Mouse (Mus musculus) limb, embryonic 11.5 days (tissue): Measurements from ENCODE around the gene Inpp5d. TPM values are rescaled to one million over a fixed set of nuclear protein-coding genes. Genes with fewer than 3 reads are reported as not detected.

Source experiments
- ATAC-seq: fragments of 200-750 bp; cut with Nextera tagmentation; 2 replicates; pipeline ENCODE4 v1.8.0; 2017; ENCODE audit warnings: low read depth; ENCODE audit not compliant: insufficient number of reproducible peaks, low FRiP score, low TSS enrichment
- DNase-seq: peaks from one replicate; pipeline ENCODE4 v3.0.0-alpha.2; 2015; ENCODE audit warnings: low spot score
- H3K27ac ChIP-seq: fragments of 300-500 bp; sonication (generic); replicated peaks from 2 replicates; pipeline ENCODE4 v1.5.1; 2014; ENCODE audit warnings: low read depth, mild to moderate bottlenecking, low read length
- H3K27me3 ChIP-seq: fragments of 300-500 bp; sonication (generic); 2 replicates; pipeline ENCODE4 v1.6.1; 2014; ENCODE audit warnings: mild to moderate bottlenecking, low read length, mixed read lengths; ENCODE audit not compliant: control insufficient read depth, insufficient read depth
- H3K36me3 ChIP-seq: fragments of 300-500 bp; sonication (generic); 2 replicates; pipeline ENCODE4 v1.6.1; 2014; ENCODE audit warnings: mild to moderate bottlenecking, low read length, moderate library complexity, mixed read lengths; ENCODE audit not compliant: control insufficient read depth, insufficient read depth
- H3K4me1 ChIP-seq: fragments of 300-500 bp; sonication (generic); 2 replicates; pipeline ENCODE4 v1.6.1; 2014; ENCODE audit warnings: low read length, mixed read lengths; ENCODE audit not compliant: control insufficient read depth, insufficient read depth
- H3K4me2 ChIP-seq: fragments of 300-500 bp; sonication (generic); 2 replicates; pipeline ENCODE4 v1.6.1; 2014; ENCODE audit warnings: low read depth, mild to moderate bottlenecking, moderate library complexity; ENCODE audit not compliant: severe bottlenecking
- H3K4me3 ChIP-seq: fragments of 300-500 bp; sonication (generic); 2 replicates; pipeline ENCODE4 v1.5.1; 2014; ENCODE audit warnings: low read depth, low read length
- H3K9ac ChIP-seq: fragments of 300-500 bp; sonication (generic); 2 replicates; pipeline ENCODE4 v1.6.1; 2014; ENCODE audit warnings: mild to moderate bottlenecking, low read length
- H3K9me3 ChIP-seq: fragments of 300-500 bp; sonication (generic); 2 replicates; pipeline ENCODE4 v1.6.1; 2016; ENCODE audit warnings: low read length; ENCODE audit not compliant: control insufficient read depth
- WGBS: fragments of 180-500 bp; shearing (Covaris S2); extraction: QIAGEN DNeasy Blood & Tissue Kit; methylation state at CpG from one replicate; pipeline ENCODE4 v1.1.7; 2014; 5-methylcytosine and 5-hydroxymethylcytosine counted together
- polyA plus RNA-seq: library from polyadenylated mRNA; unstranded; fragments of >200 nt; fragmentation: Nextera tagmentation; extraction: Ambion mirVana; gene quantifications from 2 replicates; pipeline ENCODE4 v1.2.1, GENCODE M21; 2014

Inpp5d gene
- polyA plus RNA-seq, 1 experiment from 2014 or later: 5.4 TPM

GRCm38 (mm10) chr1:87686351-87686750 lies 66.2 kb downstream of the Inpp5d start:
- Histone ChIP-seq H3K27ac (no peak overlapping the region), H3K27me3 (no peaks in the 10 kb centered on the region), H3K4me3 (no peak overlapping the region), H3K9me3 (no peaks in the 10 kb centered on the region), H3K4me2 (no peak overlapping the region), H3K4me1 (no peaks in the 10 kb centered on the region), H3K9ac (no peak overlapping the region), H3K36me3 (no peaks in the 10 kb centered on the region; the same call in 1 of the 2 replicates)
- no peak for ATAC-seq
- 58% methylated on average over 4 of the region's 4 CpGs for WGBS
- no peak for DNase-seq

DNA sequence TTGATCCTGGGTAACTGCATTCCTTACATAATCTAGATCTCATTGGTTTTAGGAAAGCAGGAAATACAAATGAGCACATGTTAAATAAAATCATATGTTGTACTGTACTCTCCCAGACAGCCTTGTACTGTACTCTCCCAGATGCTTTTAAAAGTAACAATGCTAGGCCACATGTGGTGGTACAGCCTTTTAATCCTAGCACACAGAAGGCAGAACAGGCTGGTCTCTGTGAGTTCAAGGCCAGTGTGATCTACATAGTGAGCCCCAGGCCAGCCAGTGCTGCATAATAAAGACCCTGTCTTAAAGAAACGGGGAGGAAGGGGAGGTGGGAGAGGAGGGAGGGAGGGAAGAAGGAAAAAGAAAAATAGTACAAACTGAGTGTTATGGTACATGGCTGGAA lies 66.9 kb downstream of the Inpp5d start:
- DNase-seq (no peak), ATAC-seq (no peak)
- Histone ChIP-seq H3K36me3 (no peaks in the 10 kb centered on the region; the same call in 1 of the 2 replicates), H3K9ac (no peak overlapping the region), H3K27me3 (no peaks in the 10 kb centered on the region), H3K27ac (no peak overlapping the region), H3K9me3 (no peaks in the 10 kb centered on the region), H3K4me3 (no peak overlapping the region), H3K4me1 (no peaks in the 10 kb centered on the region), H3K4me2 (no peak overlapping the region)
- 52% methylated on average over 1 of the region's 1 CpGs for WGBS

- Histone ChIP-seq H3K36me3 (no peaks in the 10 kb centered on the region), H3K4me3 (no peak overlapping the region)
- WGBS: 100% methylated on average over 1 of the region's 1 CpGs
Observed at GRCm38 (mm10) chr1:87689661-87690341, 69.7 kb downstream of the Inpp5d start.

GRCm38 (mm10) chr1:87696358-87696757 lies 76.2 kb downstream of the Inpp5d start:
- WGBS: 77% methylated on average over 5 of the region's 5 CpGs
- no peaks in the 10 kb centered on the region for H3K9me3 ChIP-seq
- H3K27ac ChIP-seq: no peak overlapping the region
- H3K4me3 ChIP-seq: no peak overlapping the region
- no peaks in the 10 kb centered on the region for H3K36me3 ChIP-seq
- no peaks in the 10 kb centered on the region for H3K4me1 ChIP-seq
- H3K9ac ChIP-seq: no peak overlapping the region
- ATAC-seq (no peak), DNase-seq (peak; percentile 25)
- no peak overlapping the region for H3K4me2 ChIP-seq
- H3K27me3 ChIP-seq: no peaks in the 10 kb centered on the region

More at GRCm38 (mm10) chr1:87689661-87690341, 69.7 kb downstream of the Inpp5d start:
- no peak for DNase-seq
- ATAC-seq: no peak
- no peaks in the 10 kb centered on the region for H3K27me3 ChIP-seq
- H3K27ac ChIP-seq: no peak overlapping the region
- no peaks in the 10 kb centered on the region for H3K4me1 ChIP-seq
- no peaks in the 10 kb centered on the region for H3K9me3 ChIP-seq
- no peak overlapping the region for H3K4me2 ChIP-seq
- no peak overlapping the region for H3K9ac ChIP-seq

- H3K4me2 ChIP-seq: no peak overlapping the region
- WGBS: 88% methylated on average over 6 of the region's 6 CpGs
- DNase-seq: no peak
Observed at GRCm38 (mm10) chr1:87698010-87698409, 77.9 kb downstream of the Inpp5d start.

GRCm38 (mm10) chr1:87699890-87700448 lies 79.9 kb downstream of the Inpp5d start:
- WGBS: 82% methylated on average over 5 of the region's 5 CpGs
- H3K4me3 ChIP-seq: no peak overlapping the region
- H3K27ac ChIP-seq: no peak overlapping the region
- H3K4me1 ChIP-seq: no peaks in the 10 kb centered on the region
- no peaks in the 10 kb centered on the region for H3K9me3 ChIP-seq
- no peak for ATAC-seq
- DNase-seq: no peak
- H3K4me2 ChIP-seq: no peak overlapping the region
- no peak overlapping the region for H3K9ac ChIP-seq
- no peaks in the 10 kb centered on the region for H3K36me3 ChIP-seq
- H3K27me3 ChIP-seq: no peaks in the 10 kb centered on the region

More at GRCm38 (mm10) chr1:87698010-87698409, 77.9 kb downstream of the Inpp5d start:
- Histone ChIP-seq H3K27me3 (no peaks in the 10 kb centered on the region), H3K9ac (no peak overlapping the region), H3K27ac (no peak overlapping the region), H3K36me3 (no peaks in the 10 kb centered on the region), H3K4me1 (no peaks in the 10 kb centered on the region), H3K4me3 (no peak overlapping the region), H3K9me3 (no peaks in the 10 kb centered on the region)
- no peak for ATAC-seq

GRCm38 (mm10) chr1:87704230-87704629 lies 84.1 kb downstream of the Inpp5d start:
- Histone ChIP-seq H3K4me2 (no peak overlapping the region), H3K27me3 (no peaks in the 10 kb centered on the region), H3K9me3 (no peaks in the 10 kb centered on the region), H3K9ac (no peak overlapping the region), H3K27ac (no peak overlapping the region), H3K36me3 (no peaks in the 10 kb centered on the region), H3K4me3 (no peak overlapping the region), H3K4me1 (no peaks in the 10 kb centered on the region)
- DNase-seq (no peak), ATAC-seq (no peak)
- 80% methylated on average over 2 of the region's 2 CpGs for WGBS

- Histone ChIP-seq H3K27me3 (no peaks in the 10 kb centered on the region), H3K36me3 (no peaks in the 10 kb centered on the region), H3K9ac (no peak overlapping the region), H3K9me3 (no peaks in the 10 kb centered on the region), H3K27ac (no peak overlapping the region), H3K4me1 (no peaks in the 10 kb centered on the region), H3K4me2 (no peak overlapping the region), H3K4me3 (no peak overlapping the region)
- ATAC-seq (no peak), DNase-seq (no peak)
- WGBS: 91% methylated on average over 3 of the region's 3 CpGs
Observed at GRCm38 (mm10) chr1:87706361-87706760, 86.2 kb downstream of the Inpp5d start.
